Mouse (Mus musculus): ENCODE data around the gene Bcl2l11. TPM values are rescaled to one million over a fixed set of nuclear protein-coding genes. Genes with fewer than 3 reads are reported as not detected.

Gene Bcl2l11
- polyA plus RNA-seq (2016; fragmentation: Nextera tagmentation; extraction: Ambion mirVana), result 21.4 and 22.3 TPM in 2 replicates

DNA sequence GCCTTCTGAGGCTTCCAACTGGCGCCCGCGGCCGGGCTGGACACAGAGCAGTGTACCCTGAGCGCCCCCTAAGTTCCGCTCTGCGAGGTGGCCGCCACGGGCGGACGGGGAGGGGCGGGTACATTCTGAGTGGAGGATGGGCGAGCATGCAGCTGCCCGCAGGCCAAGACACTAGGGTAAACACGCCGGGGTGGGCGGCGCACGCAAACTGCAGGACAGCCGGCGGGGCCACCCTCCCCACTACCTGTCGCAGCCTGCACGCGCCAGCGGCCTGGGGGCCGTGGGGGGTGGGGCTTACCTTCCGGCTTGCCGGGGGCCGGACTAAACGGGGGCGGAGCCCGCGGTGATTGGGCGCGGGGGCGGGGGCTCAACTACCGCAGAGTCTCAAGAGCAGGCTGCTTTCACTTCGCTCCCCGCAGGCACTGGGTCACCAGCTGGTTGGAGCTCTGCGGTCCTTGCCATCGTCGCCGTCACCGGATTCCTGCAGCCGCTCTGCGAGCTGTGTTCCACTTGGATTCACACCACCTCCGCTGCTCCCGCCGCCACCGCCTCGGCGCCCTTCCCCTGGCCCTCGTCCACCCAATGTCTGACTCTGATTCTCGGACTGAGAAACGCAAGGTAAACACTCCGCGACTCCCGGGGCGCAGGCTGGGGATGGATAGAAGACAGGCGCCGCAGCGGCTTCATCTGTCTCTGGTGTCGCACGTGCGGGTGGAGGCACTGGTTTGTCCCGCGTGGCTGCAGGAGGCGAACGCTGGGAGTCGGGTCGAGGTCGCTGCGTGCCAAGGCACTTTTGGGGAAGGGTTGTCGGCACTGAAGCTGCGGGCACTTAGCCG lies at the start of gene Bcl2l11:
Gene Bcl2l11, plus strand, starts transcription at position 404 of the 836 bp plus-strand sequence.
- Histone ChIP-seq H3K9ac (peak within 1 kb of the TSS; percentile 83), H3K4me1 (peaks cover 43% of the 10 kb centered on the region), H3K4me3 (peak within 1 kb of the TSS; percentile 72), H3K9me3 (no peaks in the 10 kb centered on the region), H3K4me2 (replicated peaks) (peak within 1 kb of the TSS; percentile 96), H3K27ac (peak within 1 kb of the TSS; percentile 26; the same call in 1 of the 2 replicates), H3K36me3 (0 out of 2 replicates have a peak, but pooled peaks cover 5% of the 10 kb centered on the region), H3K27me3 (replicated peaks) (peaks cover 27% of the 10 kb centered on the region)
- under 1% methylated on average over 74 of the region's 76 CpGs for WGBS
- ATAC-seq (ENCODE audit: low FRiP score, low read depth), result peak; percentile 80

DNA sequence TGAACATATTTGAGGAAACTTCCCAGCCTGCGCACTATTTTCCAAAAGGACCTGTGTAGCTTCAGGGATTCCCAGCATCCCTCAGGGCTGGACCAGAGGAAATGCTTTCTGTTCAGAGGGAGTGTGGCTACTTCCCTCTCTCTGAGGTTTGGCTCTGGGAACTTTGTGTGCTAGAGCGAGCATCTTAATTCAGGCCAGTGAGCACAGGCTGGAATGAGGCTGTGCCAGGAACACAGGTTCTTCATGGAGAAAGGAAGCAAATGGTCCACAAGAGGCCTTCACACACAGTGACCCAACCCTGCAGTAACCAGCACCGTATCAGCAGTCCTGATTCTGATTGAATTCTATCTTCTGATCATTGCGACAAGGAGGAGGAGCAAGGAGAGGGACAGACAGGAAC lies 48.9 kb upstream of the Bcl2l11 start:
- H3K27ac ChIP-seq, result no peak overlapping the region
- H3K9me3 ChIP-seq, result no peaks in the 10 kb centered on the region
- no peaks in the 10 kb centered on the region for H3K4me1 ChIP-seq
- no peak overlapping the region for H3K9ac ChIP-seq
- H3K4me2 ChIP-seq (replicated peaks), result no peak overlapping the region
- ATAC-seq (ENCODE audit: low FRiP score, low read depth), result no peak
- WGBS, result 85% methylated on average over 4 of the region's 4 CpGs
- no peaks in the 10 kb centered on the region for H3K27me3 ChIP-seq (replicated peaks)
- H3K36me3 ChIP-seq, result no peaks in the 10 kb centered on the region
- H3K4me3 ChIP-seq, result no peak overlapping the region

DNA sequence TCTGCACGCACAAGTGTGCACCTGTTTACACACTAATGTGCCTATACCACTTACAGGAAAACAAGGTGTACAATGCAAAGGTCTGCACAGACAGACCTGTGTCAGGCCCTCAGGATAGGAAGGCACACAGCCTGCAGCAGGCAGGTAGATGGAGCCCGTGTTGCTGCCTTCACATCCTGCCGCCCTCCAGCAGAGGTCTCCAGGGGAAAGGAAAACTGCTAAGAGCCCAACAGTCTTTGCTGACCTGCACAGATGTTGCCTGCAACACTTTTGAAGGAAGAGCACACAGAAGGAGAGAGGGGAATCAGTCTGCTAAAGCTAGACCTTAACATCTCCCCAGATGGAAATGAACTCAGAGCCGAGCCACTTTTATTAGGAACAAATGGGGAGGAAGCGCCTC lies 47.0 kb upstream of the Bcl2l11 start:
- Histone ChIP-seq H3K36me3 (no peaks in the 10 kb centered on the region), H3K4me3 (no peak overlapping the region), H3K27ac (no peak overlapping the region), H3K27me3 (replicated peaks) (no peaks in the 10 kb centered on the region), H3K4me1 (no peaks in the 10 kb centered on the region), H3K4me2 (replicated peaks) (no peak overlapping the region), H3K9ac (no peak overlapping the region), H3K9me3 (no peaks in the 10 kb centered on the region)
- no peak for ATAC-seq (ENCODE audit: low FRiP score, low read depth)
- WGBS, result 54% methylated on average over 5 of the region's 5 CpGs

DNA sequence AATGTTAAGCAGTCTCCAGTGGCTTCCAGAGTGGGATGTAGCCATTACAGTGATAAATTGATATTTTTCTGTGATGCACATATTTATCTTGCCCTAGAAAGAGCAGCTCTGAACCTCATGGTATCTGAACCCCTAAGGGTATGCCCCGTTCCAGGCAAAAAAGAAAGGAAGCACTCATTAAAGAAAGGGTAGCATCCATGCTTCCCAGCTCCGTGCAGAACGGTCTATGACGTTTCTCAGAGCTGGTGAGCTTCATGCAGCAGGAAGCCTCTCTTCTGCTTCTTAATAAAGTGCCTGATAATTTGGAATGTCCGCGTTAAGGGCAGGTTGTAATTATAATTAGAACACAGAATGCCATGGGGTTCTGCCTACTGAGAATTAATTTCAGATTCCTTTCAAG lies 46.5 kb upstream of the Bcl2l11 start:
- Histone ChIP-seq H3K27me3 (replicated peaks) (no peaks in the 10 kb centered on the region), H3K4me2 (replicated peaks) (no peak overlapping the region), H3K36me3 (no peaks in the 10 kb centered on the region), H3K4me1 (no peaks in the 10 kb centered on the region), H3K9ac (no peak overlapping the region), H3K4me3 (no peak overlapping the region), H3K9me3 (no peaks in the 10 kb centered on the region), H3K27ac (no peak overlapping the region)
- whole genome bisulfite sequencing, result 75% methylated on average over 6 of the region's 6 CpGs
- ATAC-seq (ENCODE audit: low FRiP score, low read depth), result no peak

DNA sequence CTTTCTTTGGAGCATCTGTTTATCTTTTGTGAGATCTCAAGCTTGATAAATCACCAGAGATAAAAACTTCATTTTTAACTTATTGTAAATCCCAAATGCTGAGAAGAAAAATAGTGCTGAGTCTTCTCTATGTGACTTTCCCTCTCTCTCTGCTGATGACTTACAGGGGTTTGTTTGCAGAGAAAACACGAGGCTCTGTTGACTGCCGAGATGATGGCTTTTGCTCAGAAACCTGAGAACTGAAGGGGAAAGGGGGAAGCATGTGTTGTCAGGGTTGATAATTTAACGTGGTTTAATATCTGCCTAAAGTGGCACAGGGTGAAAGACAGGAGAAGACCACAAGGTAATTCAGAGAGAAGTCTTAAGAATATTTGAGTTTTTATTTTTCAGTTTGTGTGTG lies 42.0 kb upstream of the Bcl2l11 start:
- H3K9ac ChIP-seq, result no peak overlapping the region
- no peak for ATAC-seq (ENCODE audit: low FRiP score, low read depth)
- no peaks in the 10 kb centered on the region for H3K36me3 ChIP-seq
- H3K9me3 ChIP-seq, result no peaks in the 10 kb centered on the region
- 48% methylated on average over 3 of the region's 3 CpGs for WGBS
- no peaks in the 10 kb centered on the region for H3K27me3 ChIP-seq (replicated peaks)
- H3K4me1 ChIP-seq, result no peaks in the 10 kb centered on the region
- no peak overlapping the region for H3K27ac ChIP-seq
- no peak overlapping the region for H3K4me3 ChIP-seq
- H3K4me2 ChIP-seq (replicated peaks), result no peak overlapping the region

DNA sequence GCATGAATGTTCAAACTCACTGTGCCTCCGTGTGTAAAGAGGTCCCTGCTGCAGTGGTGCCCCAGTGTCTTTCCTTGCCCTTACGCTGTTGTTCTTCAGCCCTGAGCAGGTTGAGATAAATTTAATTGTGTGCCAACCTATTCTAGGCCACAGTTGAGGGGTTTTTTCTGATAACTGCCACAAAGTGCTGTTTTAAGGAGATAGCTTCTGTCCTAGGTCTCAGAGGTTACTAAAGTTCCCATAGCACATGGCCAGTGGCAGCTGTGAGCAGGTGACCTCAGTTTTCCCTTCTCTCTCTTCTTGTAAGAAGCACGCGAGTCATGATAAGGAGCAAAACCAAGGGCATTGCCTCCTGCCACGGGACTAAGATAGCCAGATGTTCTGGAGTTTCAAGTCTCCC lies 41.2 kb upstream of the Bcl2l11 start:
- 86% methylated on average over 5 of the region's 5 CpGs for WGBS
- Histone ChIP-seq H3K9me3 (no peaks in the 10 kb centered on the region), H3K4me1 (no peaks in the 10 kb centered on the region), H3K4me2 (replicated peaks) (no peak overlapping the region), H3K36me3 (no peaks in the 10 kb centered on the region), H3K27me3 (replicated peaks) (no peaks in the 10 kb centered on the region), H3K9ac (no peak overlapping the region), H3K27ac (no peak overlapping the region), H3K4me3 (no peak overlapping the region)
- no peak for ATAC-seq (ENCODE audit: low FRiP score, low read depth)

DNA sequence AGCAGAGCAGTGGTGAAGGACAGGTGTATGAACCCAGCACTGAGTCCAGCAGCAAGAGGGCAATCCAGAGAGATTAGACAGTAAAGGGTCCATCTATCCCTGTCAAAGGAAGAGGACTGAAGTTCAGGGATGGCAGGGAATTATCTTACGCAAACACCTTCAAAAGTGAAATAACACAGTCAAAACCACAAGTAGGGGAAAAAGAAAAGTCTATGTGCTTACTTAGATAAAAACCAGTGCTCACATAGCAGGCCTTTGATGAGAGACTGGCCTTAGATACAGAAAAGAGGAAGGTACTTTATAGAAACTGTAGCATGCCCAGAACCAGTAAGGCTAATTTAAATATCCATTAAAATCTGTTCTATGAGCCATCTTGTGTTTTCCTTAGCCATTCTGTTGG lies 40.4 kb upstream of the Bcl2l11 start:
- ATAC-seq (ENCODE audit: low FRiP score, low read depth), result no peak
- H3K4me3 ChIP-seq, result no peak overlapping the region
- no peaks in the 10 kb centered on the region for H3K27me3 ChIP-seq (replicated peaks)
- no peak overlapping the region for H3K9ac ChIP-seq
- no peak overlapping the region for H3K27ac ChIP-seq
- no peaks in the 10 kb centered on the region for H3K4me1 ChIP-seq
- H3K36me3 ChIP-seq, result no peaks in the 10 kb centered on the region
- H3K9me3 ChIP-seq, result no peaks in the 10 kb centered on the region
- H3K4me2 ChIP-seq (replicated peaks), result no peak overlapping the region
- WGBS, result 94% methylated on average over 1 of the region's 1 CpGs

DNA sequence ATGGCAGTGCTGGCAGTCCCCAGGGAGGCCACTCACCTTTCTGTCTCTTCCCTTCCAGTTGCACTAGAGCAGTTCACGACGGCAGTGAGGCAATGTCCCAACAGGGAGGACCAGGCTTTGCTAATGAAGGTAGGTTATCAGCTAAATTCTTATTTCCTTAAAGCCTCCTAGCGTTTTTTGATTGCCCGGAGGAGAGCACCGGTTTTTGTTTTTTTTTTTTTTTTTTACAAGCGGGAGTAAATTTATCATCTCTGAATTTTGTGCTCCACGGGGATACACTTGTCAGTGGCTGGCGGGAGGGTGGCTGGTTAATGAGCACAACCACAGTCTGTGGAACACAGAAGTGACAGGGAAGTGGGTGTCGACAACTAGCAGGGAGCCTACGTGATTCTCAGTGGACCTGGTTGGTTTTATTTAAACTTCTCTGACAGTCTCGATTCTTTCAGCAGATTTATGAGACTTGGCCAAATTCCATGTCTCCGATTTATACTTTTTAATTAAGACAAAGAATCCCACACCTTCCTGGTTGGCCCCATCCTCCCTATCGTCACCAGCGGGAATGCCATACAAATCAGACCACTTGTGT lies 39.4 kb upstream of the Bcl2l11 start:
- 0 out of 2 replicates have a peak, but pooled peaks cover 2% of the 10 kb centered on the region for H3K4me1 ChIP-seq
- H3K27me3 ChIP-seq (replicated peaks), result no peaks in the 10 kb centered on the region
- no peak overlapping the region for H3K4me2 ChIP-seq (replicated peaks)
- no peak overlapping the region for H3K27ac ChIP-seq
- H3K36me3 ChIP-seq, result no peaks in the 10 kb centered on the region
- 62% methylated on average over 14 of the region's 14 CpGs for WGBS
- ATAC-seq (ENCODE audit: low FRiP score, low read depth), result no peak
- H3K4me3 ChIP-seq, result no peak overlapping the region
- no peaks in the 10 kb centered on the region for H3K9me3 ChIP-seq
- no peak overlapping the region for H3K9ac ChIP-seq

DNA sequence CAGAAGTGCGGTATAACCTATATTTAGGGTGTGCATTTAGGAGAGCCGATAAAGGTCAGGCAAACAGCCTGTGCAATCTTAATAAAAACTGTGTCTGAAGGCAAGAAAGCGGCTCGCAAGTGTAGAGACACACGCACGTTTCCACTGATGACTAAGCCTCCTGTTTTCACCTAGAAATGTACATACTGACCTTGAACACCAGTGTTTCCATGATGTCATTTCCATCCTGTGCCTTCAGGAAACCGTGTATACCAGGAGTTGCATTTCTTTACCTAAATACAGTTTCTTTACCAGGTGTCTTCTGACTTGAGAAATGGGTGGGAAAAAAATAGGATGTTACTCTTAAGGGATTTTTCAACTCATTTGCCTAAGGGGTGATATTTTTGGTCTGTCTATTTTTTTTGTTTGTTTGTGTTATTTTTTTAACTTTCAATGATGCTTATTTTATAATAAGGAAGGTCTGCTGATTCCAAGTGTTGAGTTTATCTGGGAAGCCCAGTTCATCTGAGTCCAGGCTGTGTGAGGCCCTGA lies 38.8 kb upstream of the Bcl2l11 start:
- H3K27ac ChIP-seq, result no peak overlapping the region
- no peaks in the 10 kb centered on the region for H3K9me3 ChIP-seq
- no peak for ATAC-seq (ENCODE audit: low FRiP score, low read depth)
- no peaks in the 10 kb centered on the region for H3K36me3 ChIP-seq
- no peak overlapping the region for H3K9ac ChIP-seq
- H3K4me1 ChIP-seq, result peaks cover 8% of the 10 kb centered on the region; the same call in 1 of the 2 replicates
- no peak overlapping the region for H3K4me3 ChIP-seq
- no peaks in the 10 kb centered on the region for H3K27me3 ChIP-seq (replicated peaks)
- WGBS, result 85% methylated on average over 7 of the region's 7 CpGs
- H3K4me2 ChIP-seq (replicated peaks), result no peak overlapping the region

DNA sequence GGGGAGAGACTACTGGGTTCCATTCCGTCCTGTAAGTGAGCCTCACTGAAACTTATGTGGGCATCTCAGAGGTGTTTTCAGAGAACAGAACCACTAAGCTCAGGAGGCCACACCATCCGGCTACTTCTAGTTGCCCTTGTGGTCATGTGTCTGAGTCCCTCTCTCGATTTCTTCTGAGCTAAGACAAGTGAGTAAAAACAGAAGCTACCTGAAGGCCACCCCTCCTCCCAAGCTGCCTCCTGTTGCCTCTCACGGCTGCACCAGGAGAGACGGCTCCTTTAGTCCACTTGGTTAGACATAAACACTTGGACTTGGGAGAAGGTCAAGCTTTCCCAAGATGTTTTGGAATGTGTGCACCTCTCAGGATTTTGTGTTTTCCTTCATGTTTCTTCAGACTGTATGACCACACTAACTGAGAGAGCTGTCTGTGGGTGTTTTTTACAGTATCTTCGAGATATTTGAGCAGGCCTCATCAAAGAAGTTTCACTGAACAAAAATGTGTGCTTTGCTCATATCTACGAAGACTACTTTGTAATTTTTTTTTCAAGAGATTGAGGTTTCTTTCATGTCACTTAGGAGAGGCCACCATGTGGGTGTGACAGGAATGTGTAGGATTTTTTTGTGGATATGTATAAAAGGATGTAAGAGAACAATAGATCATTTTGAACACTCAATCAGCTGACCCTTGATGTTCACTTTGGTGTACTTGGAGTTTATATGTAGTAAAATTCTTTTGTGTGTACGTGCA lies 37.9 kb upstream of the Bcl2l11 start:
- no peaks in the 10 kb centered on the region for H3K9me3 ChIP-seq
- peaks cover 13% of the 10 kb centered on the region; the same call in 1 of the 2 replicates for H3K4me1 ChIP-seq
- no peak overlapping the region for H3K4me3 ChIP-seq
- no peak overlapping the region for H3K27ac ChIP-seq
- no peak overlapping the region for H3K4me2 ChIP-seq (replicated peaks)
- ATAC-seq (ENCODE audit: low FRiP score, low read depth), result no peak
- no peaks in the 10 kb centered on the region for H3K36me3 ChIP-seq
- H3K27me3 ChIP-seq (replicated peaks), result no peaks in the 10 kb centered on the region
- no peak overlapping the region for H3K9ac ChIP-seq
- WGBS, result 88% methylated on average over 8 of the region's 8 CpGs

DNA sequence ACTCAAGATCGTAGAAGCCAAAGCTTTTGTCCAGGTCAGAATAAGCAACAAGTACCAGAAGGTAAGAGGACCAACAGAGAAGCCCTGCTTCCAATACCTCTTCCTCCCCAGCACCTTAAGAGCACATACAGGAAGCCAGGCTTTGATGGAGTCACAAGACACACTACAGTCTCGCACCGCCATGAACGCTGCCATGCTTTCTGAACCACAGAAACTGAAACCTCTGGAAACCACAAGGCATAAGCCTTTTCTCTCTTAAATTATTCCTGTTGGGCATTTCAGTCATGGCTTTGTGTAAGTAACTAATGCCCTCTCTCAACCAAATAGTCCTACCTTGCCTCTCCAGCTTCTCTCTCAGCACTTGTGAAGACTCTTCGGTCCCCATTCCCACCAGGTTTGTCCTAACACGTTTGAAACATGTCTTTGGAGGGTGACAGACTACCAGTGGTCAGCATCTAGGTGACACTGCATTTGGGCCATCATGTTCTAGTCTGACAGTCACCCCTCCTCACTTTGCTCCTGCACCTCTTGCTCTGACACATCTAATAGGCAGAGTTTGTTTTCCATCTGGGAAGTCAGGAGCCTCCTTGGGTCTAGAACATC lies 35.5 kb upstream of the Bcl2l11 start:
- H3K4me2 ChIP-seq (replicated peaks), result no peak overlapping the region
- no peaks in the 10 kb centered on the region for H3K9me3 ChIP-seq
- peaks cover 19% of the 10 kb centered on the region; the same call in 1 of the 2 replicates for H3K4me1 ChIP-seq
- no peak overlapping the region for H3K9ac ChIP-seq
- H3K4me3 ChIP-seq, result no peak overlapping the region
- H3K27ac ChIP-seq, result no peak overlapping the region
- H3K27me3 ChIP-seq (replicated peaks), result no peaks in the 10 kb centered on the region
- ATAC-seq (ENCODE audit: low FRiP score, low read depth), result no peak
- WGBS, result 88% methylated on average over 6 of the region's 6 CpGs
- H3K36me3 ChIP-seq, result no peaks in the 10 kb centered on the region

Data from neural tube, embryonic 12.5 days (tissue).